Mouse (Mus musculus) small intestine, adult 10 weeks (tissue): ENCODE measurements around the gene Olfr307. TPM values are rescaled to one million over a fixed set of nuclear protein-coding genes. Genes with fewer than 3 reads are reported as not detected.

ENCODE experiments used
- polyA plus RNA-seq: library from polyadenylated mRNA; stranded (reverse); fragments of 350-450 nt; fragmentation: Illumina TruSeq; extraction: RNeasy Lipid Tissue Mini Kit (QIAGEN cat#74804); gene quantifications from one replicate; pipeline ENCODE4 v1.2.3, GENCODE M21; 2014; ENCODE audit warnings: low replicate concordance

The Olfr307 gene
- not detected for polyA plus RNA-seq

DNA sequence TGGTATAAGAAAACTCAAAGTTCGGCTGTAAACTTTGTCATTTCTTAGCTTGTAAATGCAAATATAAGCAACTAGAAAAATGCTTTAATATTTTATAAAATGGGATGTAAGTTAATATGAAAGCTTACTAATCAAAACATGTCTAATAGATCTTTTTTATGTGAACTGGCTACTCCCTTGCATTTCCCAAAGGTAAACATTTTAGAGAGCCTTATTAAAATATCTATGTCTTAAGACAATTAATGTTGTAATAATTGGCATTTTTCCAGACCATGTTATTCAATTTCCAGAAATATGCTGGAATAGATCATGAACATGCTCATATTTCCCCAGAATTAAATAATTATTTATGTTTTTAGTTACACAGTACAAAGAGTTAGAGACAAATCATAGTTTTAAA is at the start of gene Olfr307:
TSS of gene Olfr307 (minus strand) at position 101 of the 400 bp plus-strand sequence.

DNA sequence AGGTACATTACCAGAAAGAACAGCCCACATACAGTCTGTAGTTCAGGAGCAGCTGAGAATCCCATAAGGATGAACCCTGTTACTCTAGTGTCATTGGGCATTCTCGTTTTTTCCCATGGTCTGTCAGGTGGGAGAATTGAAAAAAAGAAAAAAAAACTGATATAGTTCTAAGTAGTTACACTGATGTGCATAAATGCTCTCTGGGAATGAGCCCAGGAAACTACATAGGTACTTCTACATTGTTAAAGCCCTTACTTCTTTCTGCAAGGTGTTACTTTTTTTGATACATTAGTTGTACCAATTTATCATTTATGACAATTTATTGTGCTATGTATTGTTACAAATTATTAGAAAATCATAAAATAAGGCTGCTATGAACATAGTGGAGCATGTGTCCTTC is 49.2 kb upstream of the Olfr307 start, which contains the start of gene Olfr304:
TSS of gene Olfr304 (minus strand) at position 101 of the 400 bp plus-strand sequence.

DNA sequence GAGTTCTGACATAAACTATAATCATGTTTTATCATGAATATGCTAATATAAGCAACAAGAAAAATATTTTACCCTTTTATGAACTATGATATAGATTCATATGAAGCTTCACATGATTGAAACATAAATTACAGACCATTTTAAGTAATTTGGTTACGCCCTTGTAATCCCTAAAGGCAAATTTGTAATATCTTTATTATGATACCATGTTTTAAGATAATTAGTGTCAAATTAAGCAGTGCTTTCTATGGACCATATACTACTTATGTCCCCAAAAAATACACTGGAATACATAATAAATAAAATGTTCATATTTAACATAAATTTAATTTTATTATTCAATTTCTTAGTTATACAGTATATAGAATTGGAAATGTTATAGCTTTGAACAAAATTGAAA is 29.4 kb upstream of the Olfr307 start, which contains the start of gene Olfr305:
TSS of gene Olfr305 (minus strand) at position 101 of the 400 bp plus-strand sequence.

DNA sequence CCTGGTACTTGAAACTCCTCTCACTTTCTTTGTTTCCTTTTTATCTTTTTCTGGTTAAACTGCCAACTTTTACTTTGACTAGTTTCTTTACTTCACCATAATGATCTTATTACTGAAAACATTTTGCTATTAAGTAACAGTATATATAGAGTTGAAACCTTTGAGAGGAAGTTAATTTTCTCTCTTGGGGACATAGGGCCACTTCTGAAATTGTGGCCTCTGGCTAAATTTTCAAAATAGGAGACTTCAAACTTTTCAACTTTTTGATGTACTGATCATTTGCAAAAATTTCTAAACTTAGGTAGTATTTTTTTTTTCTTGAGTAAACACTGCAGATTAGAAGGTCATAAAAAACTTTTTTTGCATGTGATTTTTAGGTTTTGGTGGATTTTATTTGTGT is 11.9 kb downstream of the Olfr307 start, which contains the start of gene Olfr308:
TSS of gene Olfr308 (minus strand) at position 101 of the 400 bp plus-strand sequence.

DNA sequence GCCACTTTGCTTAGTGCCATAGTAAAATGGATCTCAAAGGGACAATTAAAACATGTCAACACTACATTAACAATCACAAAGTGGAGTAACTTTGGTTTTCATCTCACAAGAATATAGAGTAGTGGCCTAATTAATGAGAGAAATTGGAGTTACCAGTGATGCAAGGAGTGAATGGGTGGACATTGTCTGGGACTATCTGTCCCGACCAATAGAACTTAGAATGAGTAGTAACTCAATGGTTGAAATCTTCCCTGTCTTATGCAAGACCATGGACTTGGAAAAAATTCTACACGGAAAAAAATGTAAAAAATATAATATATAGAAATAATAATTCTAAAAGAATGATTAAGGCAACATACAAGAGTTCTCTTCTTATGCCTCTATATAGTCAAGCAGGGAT is 23.8 kb downstream of the Olfr307 start, which contains the start of gene Olfr309:
TSS of gene Olfr309 (minus strand) at position 101 of the 400 bp plus-strand sequence.

Other genes with a start within 250 kb of the Olfr307 start
- gene Vmn2r75, start 165.8 kb downstream of the Olfr307 start, polyA plus RNA-seq = not detected
- gene Vmn2r76, start 91.3 kb downstream of the Olfr307 start, polyA plus RNA-seq = not detected
- gene Olfr310, start 60.4 kb downstream of the Olfr307 start, polyA plus RNA-seq = not detected
- gene Olfr309, start 23.9 kb downstream of the Olfr307 start, polyA plus RNA-seq = not detected
- gene Olfr308, start 12.0 kb downstream of the Olfr307 start, polyA plus RNA-seq = not detected
- not detected for gene Olfr305, start 29.3 kb upstream of the Olfr307 start, polyA plus RNA-seq
- not detected for gene Olfr304, start 49.1 kb upstream of the Olfr307 start, polyA plus RNA-seq
- not detected for gene Olfr303, start 60.2 kb upstream of the Olfr307 start, polyA plus RNA-seq
- gene Olfr301, start 66.3 kb upstream of the Olfr307 start, polyA plus RNA-seq = not detected
- gene Olfr299, start 122.3 kb upstream of the Olfr307 start, polyA plus RNA-seq = not detected
- gene Olfr298, start 154.9 kb upstream of the Olfr307 start, polyA plus RNA-seq = not detected
- not detected for gene Olfr297, start 182.4 kb upstream of the Olfr307 start, polyA plus RNA-seq
- gene Olfr295, start 246.3 kb upstream of the Olfr307 start, polyA plus RNA-seq = not detected